Mouse (Mus musculus) T-helper 1 cell (primary cell): ENCODE measurements at regions not wholly inside any gene's neighbourhood (a gene's known extent, or its start where the extent isn't known, plus 50 kb on each side); places are given as distances from the start of the nearest gene placed in this dataset.
"Not testable (repeated sequence)": the region's sequence is repeated elsewhere in the genome, so short reads cannot be mapped to it uniquely, and the experiment has no call there.

Experiments
- in situ Hi-C: fragments of 300-600 bp; cut with MboI, MseI; formaldehyde crosslinking; loops from one replicate; pipeline ENCODE4 v1.15.1; 2025; ENCODE audit warnings: high pct_unique_total_duplicates

- in situ Hi-C loops: no loop called here
Measured at GRCm38 (mm10) chr13:4935940-4936339, 327.0 kb upstream of the Akr1e1 start.

GRCm38 (mm10) chr13:4939849-4940248, 330.9 kb upstream of the Akr1e1 start:
- in situ Hi-C loops: no loop called here

- in situ Hi-C loops: not testable (repeated sequence)
Measured at GRCm38 (mm10) chr13:4942490-4942889, 333.5 kb upstream of the Akr1e1 start.

DNA sequence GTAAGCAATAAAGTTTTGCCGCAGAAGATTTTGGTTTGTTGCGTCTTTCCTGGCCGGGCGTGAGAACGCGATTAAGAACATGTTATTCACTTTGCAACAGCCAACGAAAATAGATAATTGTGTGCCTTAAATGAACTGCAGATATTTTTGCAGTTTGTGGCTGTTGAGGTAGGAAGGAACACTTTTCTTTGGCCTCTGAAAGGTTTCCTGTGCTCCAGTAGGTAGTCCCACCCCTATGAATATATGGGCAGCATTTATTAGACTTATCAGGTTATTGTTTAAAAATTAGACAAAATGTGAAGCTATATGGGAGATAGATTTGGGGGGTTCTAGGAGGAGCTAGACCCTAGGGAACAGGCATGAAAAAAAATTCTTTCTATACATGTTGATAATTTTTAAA, 334.1 kb upstream of the Akr1e1 start:
- in situ Hi-C loops: no loop called here

DNA sequence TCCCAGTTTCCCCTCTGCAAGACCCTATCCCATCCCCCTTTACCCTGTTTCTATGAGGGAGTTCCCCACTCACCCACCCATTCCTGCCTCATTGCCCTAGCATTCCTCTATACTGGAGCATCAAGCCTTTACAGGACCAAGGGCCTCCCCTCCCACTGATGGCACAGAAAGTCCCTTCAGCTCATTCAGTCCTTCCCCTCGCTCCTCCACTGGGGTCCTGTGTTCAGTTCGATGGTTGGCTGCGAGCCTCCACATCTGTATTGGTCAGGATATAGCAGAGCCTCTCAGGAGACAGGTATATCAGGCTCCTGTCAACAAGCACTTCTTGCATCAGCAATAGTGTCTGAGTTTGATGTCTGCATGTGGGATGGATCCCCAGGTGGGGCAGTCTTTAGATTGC, 346.4 kb upstream of the Akr1e1 start:
- in situ Hi-C loops: loop anchor here (10.0 kb wide), 2 partner anchors 281 to 1519 kb away; no protein-coding TSS in a partner anchor

GRCm38 (mm10) chr13:4964824-4965223, 355.9 kb upstream of the Akr1e1 start:
- in situ Hi-C loops: no loop called here

DNA sequence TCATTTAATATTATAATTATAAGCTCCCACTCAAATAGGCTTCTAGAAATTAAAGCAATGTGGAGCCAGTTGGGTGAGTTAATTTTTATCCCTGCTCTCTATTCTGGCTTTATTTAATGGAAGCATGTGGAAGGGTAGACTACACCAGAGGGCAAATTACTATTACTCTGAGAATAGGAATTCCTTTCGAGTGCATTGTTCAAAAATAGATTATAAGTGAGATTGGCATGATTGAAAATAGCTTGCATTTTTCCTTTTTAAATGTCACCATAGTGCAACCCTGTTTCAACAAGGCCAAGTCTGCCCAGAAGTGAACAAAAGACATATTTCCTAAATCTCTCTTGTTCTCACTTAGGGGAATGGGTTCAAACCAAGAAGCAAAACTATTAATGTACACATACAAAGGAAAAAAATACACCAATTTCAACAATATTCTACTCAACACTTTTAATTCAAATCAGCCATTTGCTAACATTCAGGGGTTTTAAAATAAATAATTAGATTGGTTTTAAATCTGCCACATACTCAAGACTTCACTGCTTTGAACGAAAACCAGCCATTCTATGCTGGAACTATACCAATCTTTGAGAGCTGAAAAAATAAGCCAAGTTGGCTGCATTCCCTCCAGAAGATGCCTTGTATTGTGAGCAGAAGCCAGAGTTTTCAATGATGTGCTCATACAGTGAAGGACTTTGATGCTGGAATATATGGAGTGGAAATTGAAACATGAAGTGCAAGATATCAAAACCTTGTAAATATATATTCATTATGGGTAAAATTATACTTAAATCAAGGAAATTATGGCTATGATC, 361.3 kb upstream of the Akr1e1 start:
- in situ Hi-C loops: loop anchor here (10.0 kb wide), 1 partner anchor 1455 kb away; no protein-coding TSS in a partner anchor

- in situ Hi-C loops: loop anchor here (10.0 kb wide), 1 partner anchor 1453 kb away; no protein-coding TSS in a partner anchor
Measured at GRCm38 (mm10) chr13:4971472-4972067, 362.6 kb upstream of the Akr1e1 start.

- in situ Hi-C loops: no loop called here
Measured at GRCm38 (mm10) chr13:4992876-4993275, 383.9 kb upstream of the Akr1e1 start.

- in situ Hi-C loops: loop anchor here (25.0 kb wide), 1 partner anchor 596 kb away; no protein-coding TSS in a partner anchor
Measured at GRCm38 (mm10) chr13:5008296-5008695, 399.3 kb upstream of the Akr1e1 start.

GRCm38 (mm10) chr13:5022439-5022838, 413.5 kb upstream of the Akr1e1 start:
- in situ Hi-C loops: loop anchor here (25.0 kb wide), 1 partner anchor 610 kb away; no protein-coding TSS in a partner anchor

DNA sequence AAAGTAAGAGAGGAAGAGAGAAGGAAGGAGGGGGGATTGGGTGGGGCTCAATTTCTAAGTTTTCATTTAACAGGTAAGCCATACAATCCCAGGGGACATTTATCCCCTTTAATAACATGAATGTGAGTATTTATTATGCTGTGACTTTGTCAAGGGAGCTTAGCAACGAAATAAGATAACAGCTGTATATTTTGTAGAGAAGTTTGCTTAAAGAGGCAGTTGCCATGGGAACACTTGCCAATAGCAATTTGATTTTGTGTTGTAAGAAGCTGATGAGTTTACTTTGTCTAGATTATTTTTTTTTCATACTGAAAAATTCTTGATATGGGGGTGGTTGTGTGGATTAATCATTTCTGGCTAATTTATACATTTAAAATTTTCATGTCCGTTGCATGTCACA, 450.9 kb upstream of the Akr1e1 start:
- in situ Hi-C loops: no loop called here

GRCm38 (mm10) chr13:5060462-5060861, 451.5 kb upstream of the Akr1e1 start:
- in situ Hi-C loops: no loop called here

DNA sequence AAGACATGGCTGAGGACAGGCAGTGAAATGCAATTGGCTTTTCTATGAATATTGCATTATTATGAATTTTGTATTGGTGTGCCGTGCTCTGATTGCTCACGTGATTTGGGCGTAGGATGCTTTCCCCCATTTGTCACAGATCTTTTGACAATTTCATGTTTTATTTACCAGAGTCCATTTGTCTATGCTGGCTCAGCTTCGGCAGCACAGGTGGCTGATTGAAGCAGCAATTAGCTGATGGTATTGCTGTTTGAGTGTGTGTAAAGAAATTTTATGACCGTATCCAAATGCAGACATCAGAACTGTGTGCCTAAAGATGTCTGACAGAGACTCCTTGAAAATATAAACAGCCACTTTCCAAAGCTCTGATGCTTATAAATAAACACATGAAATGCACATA, 498.5 kb upstream of the Akr1e1 start:
- in situ Hi-C loops: no loop called here

DNA sequence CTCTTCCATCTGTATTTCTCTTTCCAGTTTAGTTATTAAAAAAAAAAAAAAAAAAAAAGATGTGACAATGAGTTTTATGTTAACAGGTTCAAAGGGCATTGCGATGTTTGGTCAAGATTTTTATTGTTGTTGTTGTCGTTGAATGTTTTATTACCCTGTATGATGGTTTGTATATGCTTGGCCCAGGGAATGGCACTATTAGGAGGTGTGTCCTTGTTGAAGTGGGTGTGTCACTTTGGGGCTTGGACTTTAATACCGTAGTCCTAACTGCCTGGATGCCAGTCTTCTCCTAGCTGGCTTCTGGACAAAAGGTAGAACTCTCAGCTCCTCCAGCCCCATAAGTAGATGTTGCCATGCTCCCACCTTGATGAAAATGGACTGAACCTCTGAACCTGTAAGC, 545.9 kb upstream of the Akr1e1 start:
- in situ Hi-C loops: no loop called here

DNA sequence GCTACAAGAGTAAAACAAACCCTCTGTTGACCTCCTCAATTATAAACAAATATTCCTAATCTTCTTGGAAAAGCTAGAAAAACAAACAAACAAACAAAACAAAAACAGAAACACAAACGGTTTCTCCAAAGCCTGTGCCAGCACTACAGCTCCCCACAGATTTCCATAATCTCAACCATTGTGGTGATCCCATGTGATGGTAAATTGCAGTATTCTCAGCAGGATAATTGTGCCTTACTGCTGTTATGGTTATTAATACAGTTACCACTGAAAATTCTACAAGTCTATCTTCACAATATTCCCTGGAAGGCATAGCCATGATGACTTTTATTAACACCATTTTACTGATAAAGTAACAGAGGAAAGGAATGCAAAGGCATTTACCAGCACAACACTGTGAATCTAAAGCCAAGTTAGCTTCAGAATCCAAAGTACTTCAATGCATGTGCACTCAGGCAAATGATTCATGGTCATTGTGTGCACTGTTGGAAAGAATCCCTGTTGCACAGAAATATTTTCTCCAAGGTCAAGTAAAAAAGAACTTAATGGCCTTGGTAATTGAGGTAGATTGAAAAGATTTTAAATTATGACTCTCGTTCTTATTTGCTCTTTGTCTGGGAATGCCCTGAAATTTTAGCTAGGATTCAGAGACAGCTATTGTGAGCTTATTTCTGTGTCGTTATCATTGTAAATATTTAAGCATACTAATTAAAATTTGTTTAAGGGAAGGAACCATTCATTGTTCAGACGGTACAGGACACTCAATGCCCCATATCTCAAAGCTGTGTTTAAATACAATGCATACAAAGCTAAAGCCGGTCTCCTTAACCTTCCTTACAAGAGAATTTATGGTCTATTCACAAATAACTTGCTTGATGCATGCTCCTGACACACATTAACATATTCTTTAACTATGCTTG, 551.1 kb upstream of the Akr1e1 start:
- in situ Hi-C loops: no loop called here

GRCm38 (mm10) chr13:5166716-5167115, 557.7 kb upstream of the Akr1e1 start:
- in situ Hi-C loops: no loop called here

GRCm38 (mm10) chr13:5178996-5179395, 570.0 kb upstream of the Akr1e1 start:
- in situ Hi-C loops: no loop called here

DNA sequence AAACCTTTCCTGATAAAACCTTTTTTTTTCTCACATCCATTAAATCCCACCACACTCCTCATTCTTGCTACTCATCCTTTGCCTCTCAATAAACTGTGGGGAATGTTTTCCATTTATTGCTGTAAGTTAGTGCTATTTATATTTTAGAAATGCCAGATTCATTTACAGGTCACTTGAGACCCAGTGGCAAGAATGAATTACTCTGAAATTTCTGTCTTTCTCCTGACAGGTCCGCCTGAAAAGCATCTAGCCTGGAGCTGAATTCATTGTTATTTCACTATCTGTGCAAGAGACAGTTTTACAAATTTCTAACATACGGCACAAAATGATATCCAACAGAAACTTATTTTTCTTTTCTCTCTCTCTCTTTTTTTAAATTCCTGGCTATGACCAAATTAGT, 570.6 kb upstream of the Akr1e1 start:
- in situ Hi-C loops: no loop called here

GRCm38 (mm10) chr13:5185237-5185800, 576.3 kb upstream of the Akr1e1 start:
- in situ Hi-C loops: not testable (repeated sequence)

GRCm38 (mm10) chr13:5202736-5203135, 593.8 kb upstream of the Akr1e1 start:
- in situ Hi-C loops: no loop called here

- in situ Hi-C loops: no loop called here
Measured at GRCm38 (mm10) chr13:5204143-5204542, 595.2 kb upstream of the Akr1e1 start.
